Mouse (Mus musculus): ENCODE results near the gene Gm9008.
"Not testable (repeated sequence)": the region's sequence is repeated elsewhere in the genome, so short reads cannot be mapped to it uniquely, and the experiment has no call there.

The Gm9008 gene

DNA sequence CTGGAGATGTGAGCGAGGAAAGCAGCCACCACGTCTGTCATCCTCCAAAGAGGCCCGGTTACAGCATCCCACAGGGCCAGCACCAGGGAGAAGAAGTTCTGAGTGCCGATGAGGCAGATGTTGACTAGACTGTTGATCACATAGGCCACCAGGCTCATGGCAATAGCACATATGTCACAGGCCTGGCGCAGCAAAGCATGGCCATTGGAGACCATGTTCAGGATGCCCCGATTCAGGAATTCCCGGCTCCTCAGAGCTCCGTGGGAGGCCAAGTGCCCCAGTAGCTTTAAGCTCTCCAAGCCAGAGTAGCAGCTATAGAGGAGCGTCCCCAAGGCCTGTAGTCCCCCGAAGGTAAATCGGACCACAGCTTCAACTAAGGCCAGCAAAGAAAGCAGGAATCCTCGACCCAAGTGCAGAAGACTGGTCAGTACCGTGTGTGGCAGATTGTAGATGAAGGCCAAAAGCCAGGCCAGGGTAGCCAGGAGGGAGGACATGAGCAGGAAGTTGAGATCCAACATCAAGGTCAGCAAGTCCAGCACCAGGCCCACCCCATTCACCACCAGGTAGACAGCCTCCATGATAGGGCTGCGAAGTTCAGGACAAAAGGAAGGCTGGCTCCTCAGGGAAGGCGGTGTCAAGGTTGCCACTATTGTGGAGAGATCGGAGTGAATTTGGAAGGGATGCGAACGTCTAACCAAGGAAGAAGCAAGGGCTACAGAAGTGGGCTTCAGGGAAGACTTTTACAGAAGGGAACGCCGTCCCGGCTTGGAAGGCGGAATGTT is at the start of gene Gm9008:
Gm9008 (minus strand) TSS at position 731 of the 782 bp plus-strand sequence.
- not testable (repeated sequence) for DNase-seq

DNA sequence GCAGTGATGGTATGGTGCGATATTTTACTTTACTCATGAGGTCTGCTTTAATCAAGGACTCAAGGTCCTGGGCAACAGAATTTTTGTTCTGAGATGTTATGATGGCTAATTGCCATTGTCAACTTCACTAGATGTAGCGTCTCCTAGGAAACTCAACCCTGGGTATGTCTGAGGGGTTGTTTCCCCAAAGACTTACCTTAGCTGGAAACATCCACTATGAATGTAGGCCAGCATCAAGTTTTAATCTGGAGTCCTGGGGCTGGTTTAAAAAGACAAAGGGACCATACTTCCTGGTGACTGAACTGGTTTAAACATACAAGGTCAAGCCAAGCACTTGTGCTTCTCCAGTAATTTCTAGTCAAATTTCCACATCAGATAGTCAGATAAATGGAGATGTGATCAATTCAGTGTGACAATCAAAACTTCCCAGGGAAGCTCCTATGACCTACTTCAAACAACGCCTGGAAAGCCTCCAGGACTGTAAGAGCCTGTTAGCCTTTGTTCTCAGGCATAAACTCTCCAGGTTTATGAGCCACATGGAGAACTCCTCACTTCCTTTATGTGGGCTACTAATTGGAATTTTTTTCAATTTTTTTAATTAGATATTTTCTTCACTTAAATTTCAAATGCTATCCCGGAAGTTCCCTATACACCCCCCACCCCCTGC is 24.5 kb upstream of the Gm9008 start:
- no peak for DNase-seq

DNA sequence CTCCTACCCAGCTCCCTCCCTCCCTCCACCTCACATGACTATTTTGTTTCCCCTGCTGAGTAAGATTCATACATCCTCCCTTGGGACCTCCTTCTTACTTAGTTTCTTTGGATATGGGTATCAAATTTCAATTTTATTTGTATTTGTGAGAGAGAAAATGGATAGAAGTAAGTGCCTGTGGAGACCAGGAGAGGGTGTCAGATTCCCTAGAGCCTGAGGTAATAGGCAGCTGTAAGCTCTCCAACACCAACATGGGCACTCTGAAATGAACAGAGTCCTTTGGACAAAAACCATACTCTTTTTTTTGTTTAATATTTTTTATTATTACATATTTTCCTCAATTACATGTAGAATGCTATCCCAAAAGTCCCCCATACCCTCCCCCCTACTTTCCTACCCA is 12.6 kb upstream of the Gm9008 start:
- DNase-seq: no peak

DNA sequence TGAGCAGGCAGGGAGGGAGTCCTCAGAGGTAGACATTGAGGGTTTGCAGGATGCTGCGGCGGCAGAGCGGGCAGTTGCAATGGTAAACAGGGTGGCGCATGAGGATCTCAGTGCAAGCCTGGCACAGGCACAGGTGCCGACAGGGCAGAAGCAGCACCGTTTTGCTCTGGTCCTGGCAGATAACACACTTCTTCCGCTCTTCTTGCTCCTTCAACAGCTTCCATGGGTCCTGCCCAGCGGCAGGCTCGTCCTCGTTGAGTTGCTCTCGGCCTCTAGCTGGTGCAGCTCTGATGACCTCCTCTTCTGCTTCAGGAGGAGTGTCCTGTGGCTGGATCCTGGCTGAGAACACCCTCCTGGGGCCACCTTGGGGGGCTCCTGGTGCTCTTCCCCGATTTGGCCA is 1.2 kb downstream of the Gm9008 start:
- not testable (repeated sequence) for DNase-seq

DNA sequence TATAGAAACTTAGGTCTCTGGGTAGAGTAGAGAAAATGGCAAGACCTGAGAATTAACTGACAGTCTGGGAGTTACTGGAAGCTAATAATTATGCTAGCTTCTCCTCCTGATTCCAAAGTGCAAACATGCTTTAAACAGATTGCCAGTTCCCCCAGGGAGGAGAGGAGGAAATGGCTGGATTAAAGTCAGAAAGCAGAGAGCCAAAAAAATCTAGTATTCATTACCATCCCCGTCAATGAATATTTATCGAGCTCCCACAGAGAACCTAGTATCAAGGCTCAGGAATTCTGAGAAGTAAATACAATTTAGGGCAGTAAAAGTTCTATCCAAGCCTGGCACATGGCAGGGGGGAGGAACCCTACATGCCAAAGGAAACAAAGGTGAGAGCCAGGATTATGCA is 29.4 kb downstream of the Gm9008 start:
- DNase-seq: peak; percentile 40 to 62

Measured in kidney, adult 8-10 months (tissue).